21 mouse cellular contexts compared by ENCODE assay signal in genomic region chr11:97775808-97776496, GRCm38 (mm10). TPM values are rescaled to one million over a fixed set of nuclear protein-coding genes. Genes with fewer than 3 reads are reported as not detected.
DNase-seq lines count a peak whose midpoint lies in the region; ATAC-seq and TF ChIP-seq lines count a peak whose summit lies in the region.
"Had no signal": no experiment of that assay in that cellular context is flagged by ENCODE, and none has a peak within 500 bp of the region (broad histone marks: within the 10 kb centered on the region; RNA-seq: fewer than 3 reads in every experiment).

TSS of gene 1700001P01Rik (minus strand) at chr11:97775918.

- intact Hi-C loops in gastrocnemius, postnatal 14 days (cut with DNase I; ENCODE audit: low total_unique reads) = no loop called here

- H3K9me3 ChIP-seq in limb, embryonic 12.5 days = no peaks in the 10 kb centered on the region
- H3K9me3 ChIP-seq in limb, embryonic 10.5 days (replicated peaks) = no peaks in the 10 kb centered on the region
- H3K9me3 ChIP-seq in E14TG2a.4 (ENCODE audit: low read length) = no peaks in the 10 kb centered on the region
- H3K9me3 ChIP-seq in liver, embryonic 13.5 days (replicated peaks) = no peaks in the 10 kb centered on the region
- no peaks in the 10 kb centered on the region for H3K9me3 ChIP-seq in kidney, embryonic 14.5 days (ENCODE audit: control insufficient read depth, low read length)
- H3K9me3 ChIP-seq: neural tube, embryonic 12.5 days had no signal

- no peaks in the 10 kb centered on the region for H3K27me3 ChIP-seq in limb, embryonic 12.5 days
- no peaks in the 10 kb centered on the region for H3K27me3 ChIP-seq in limb, embryonic 10.5 days (ENCODE audit: low read depth, poor library complexity, severe bottlenecking)
- H3K27me3 ChIP-seq in E14TG2a.4 (ENCODE audit: insufficient read depth, low read length) = no peaks in the 10 kb centered on the region
- H3K27me3 ChIP-seq in liver, embryonic 13.5 days = no peaks in the 10 kb centered on the region
- H3K27me3 ChIP-seq in kidney, embryonic 14.5 days (ENCODE audit: control insufficient read depth, insufficient read depth, low read length) = no peaks in the 10 kb centered on the region
- H3K27me3 ChIP-seq: neural tube, embryonic 12.5 days had no signal

- H3K4me1 ChIP-seq in limb, embryonic 12.5 days (replicated peaks) = peaks cover 12% of the 10 kb centered on the region
- H3K4me1 ChIP-seq in limb, embryonic 10.5 days = peaks cover 12% of the 10 kb centered on the region
- H3K4me1 ChIP-seq in E14TG2a.4 (replicated peaks; ENCODE audit: low read depth, low read length) = peaks cover 75% of the 10 kb centered on the region
- peaks cover 44% of the 10 kb centered on the region for H3K4me1 ChIP-seq in liver, embryonic 13.5 days (replicated peaks)
- peaks cover 15% of the 10 kb centered on the region; the same call in 1 of the 2 replicates for H3K4me1 ChIP-seq in kidney, embryonic 14.5 days (ENCODE audit: control insufficient read depth, insufficient read depth, low read length)

- DNase-seq in limb, embryonic 10.5 days (ENCODE audit: low spot score) = no peak
- peak; percentile 27 for DNase-seq in MEL-GATA-1-ER (ENCODE audit: extremely low read depth, low read depth)
- DNase-seq in liver, embryonic 13.5 days = no peak
- no peak for DNase-seq in adrenal gland, postnatal 10 days
- DNase-seq in gastrocnemius, postnatal 14 days = no peak
- DNase-seq: adrenal gland, postnatal 25 days; cerebellum, adult 9-11 months; gastrocnemius, adult 2 months; heart, adult 18-20 months; kidney, adult 2 months; kidney, postnatal 36 days; lung, postnatal 4 days; thymus, postnatal 14 days had no signal

- peak within 1 kb of the TSS; percentile 5; the same call in 1 of the 2 replicates for H3K27ac ChIP-seq in limb, embryonic 12.5 days
- H3K27ac ChIP-seq in limb, embryonic 10.5 days = no peak within 1 kb of the TSS
- H3K27ac ChIP-seq in liver, embryonic 13.5 days = peak within 1 kb of the TSS; percentile 11; the same call in 1 of the 2 replicates
- H3K27ac ChIP-seq in kidney, embryonic 14.5 days (ENCODE audit: low read depth, low read length) = no peak within 1 kb of the TSS
- H3K27ac ChIP-seq: gastrocnemius, adult 2 months; neural tube, embryonic 12.5 days had no signal

- WGBS in limb, embryonic 12.5 days = 59% methylated on average over 17 of the region's 17 CpGs
- WGBS in limb, embryonic 10.5 days = 57% methylated on average over 17 of the region's 17 CpGs
- 47% methylated on average over 17 of the region's 17 CpGs for WGBS in liver, embryonic 13.5 days (ENCODE audit: insufficient replicate concordance)
- WGBS in kidney, embryonic 14.5 days = 56% methylated on average over 17 of the region's 17 CpGs

- TF ChIP-seq CTCF in E14TG2a.4 (conservative IDR thresholded peaks at IDR 0.05; ENCODE audit: low read length) = no peak

- ATAC-seq in limb, embryonic 12.5 days (ENCODE audit: insufficient number of reproducible peaks, insufficient read depth, low FRiP score, low TSS enrichment, low read depth) = no peak
- ATAC-seq in liver, embryonic 13.5 days (ENCODE audit: low read depth) = 0 out of 2 replicates have a peak, but pooled peaks have one; percentile 2
- ATAC-seq in kidney, embryonic 14.5 days (ENCODE audit: low FRiP score, low TSS enrichment) = no peak

- H3K36me3 ChIP-seq in limb, embryonic 12.5 days = peaks cover 60% of the 10 kb centered on the region
- peaks cover 62% of the 10 kb centered on the region for H3K36me3 ChIP-seq in limb, embryonic 10.5 days
- peaks cover 68% of the 10 kb centered on the region for H3K36me3 ChIP-seq in E14TG2a.4 (ENCODE audit: insufficient read depth, low read length)
- peaks cover 56% of the 10 kb centered on the region for H3K36me3 ChIP-seq in liver, embryonic 13.5 days
- H3K36me3 ChIP-seq in kidney, embryonic 14.5 days (ENCODE audit: control insufficient read depth, insufficient read depth, low read length) = peaks cover 54% of the 10 kb centered on the region

- H3K9ac ChIP-seq in limb, embryonic 12.5 days (replicated peaks) = no peak within 1 kb of the TSS
- no peak within 1 kb of the TSS for H3K9ac ChIP-seq in liver, embryonic 13.5 days
- no peak within 1 kb of the TSS for H3K9ac ChIP-seq in kidney, embryonic 14.5 days (ENCODE audit: low read depth, low read length)
- H3K9ac ChIP-seq: neural tube, embryonic 12.5 days had no signal

- no peak within 1 kb of the TSS for H3K4me3 ChIP-seq in limb, embryonic 12.5 days (replicated peaks)
- no peak within 1 kb of the TSS for H3K4me3 ChIP-seq in limb, embryonic 10.5 days
- H3K4me3 ChIP-seq in E14TG2a.4 (replicated peaks; ENCODE audit: low read length) = peak within 1 kb of the TSS; percentile 49
- no peak within 1 kb of the TSS for H3K4me3 ChIP-seq in liver, embryonic 13.5 days (replicated peaks)
- no peak within 1 kb of the TSS for H3K4me3 ChIP-seq in kidney, embryonic 14.5 days (ENCODE audit: low read length)
- H3K4me3 ChIP-seq: gastrocnemius, adult 2 months; neural tube, embryonic 12.5 days had no signal

- H3K4me2 ChIP-seq in limb, embryonic 12.5 days = no peak within 1 kb of the TSS
- H3K4me2 ChIP-seq in liver, embryonic 13.5 days = no peak within 1 kb of the TSS
- H3K4me2 ChIP-seq in kidney, embryonic 14.5 days (replicated peaks; ENCODE audit: low read depth, low read length) = no peak within 1 kb of the TSS
- H3K4me2 ChIP-seq: neural tube, embryonic 12.5 days had no signal

RNA-seq across cellular contexts. Expression of gene 1700001P01Rik, which starts in this region (rescaled TPM):
- polyA plus RNA-seq in limb, embryonic 12.5 days (2016; fragmentation: Nextera tagmentation; extraction: Ambion mirVana) = 0.37 TPM in 1 of 2 replicates, not detected in the other
- polyA plus RNA-seq in limb, embryonic 10.5 days (2016; fragmentation: Nextera tagmentation; extraction: Ambion mirVana) = 0.43 and 0.74 TPM in 2 replicates
- polyA plus RNA-seq in liver, embryonic 13.5 days (2015; fragmentation: Nextera tagmentation; extraction: Ambion mirVana) = 0.19 and 0.22 TPM in 2 replicates
- total RNA-seq in adrenal gland, postnatal 10 days (2021) = under 1 TPM in 1 of 2 experiments, not detected in 1; 0.51 TPM
- polyA plus RNA-seq in kidney, embryonic 14.5 days (2014; fragmentation: Nextera tagmentation; extraction: Ambion mirVana) = 0.56 TPM in 1 of 2 replicates, not detected in the other
- total RNA-seq in gastrocnemius, postnatal 14 days (2021) = not detected
- total RNA-seq: adrenal gland, postnatal 25 days; heart, adult 18-20 months; midbrain, postnatal 0 days had no signal
- polyA plus RNA-seq: embryonic facial prominence, embryonic 11.5 days; kidney, adult 2 months; liver, embryonic 16.5 days; midbrain, postnatal 0 days; small intestine, adult 2 months had no signal

Comparison
In these comparisons a context has a peak if more than half of its experiments do, and no peak if none do; other contexts are left out.
1. Peak in ATAC-seq and H3K27ac ChIP-seq in liver, embryonic 13.5 days; RNA of the gene not detected or under 1 TPM.